Mouse (Mus musculus) spleen, postnatal 10 days (tissue): Measurements from ENCODE around the gene Rasgrf1.
A peak's percentile ranks its signal among the peaks of the same experiment; 100 is the strongest.

ENCODE experiments used
- DNase-seq, 2 experiments: peaks; one replicate each; pipeline ENCODE4 v3.0.0; 2021 to 2022; ENCODE audit warnings: low spot score in 2 of 2

The Rasgrf1 gene

DNA sequence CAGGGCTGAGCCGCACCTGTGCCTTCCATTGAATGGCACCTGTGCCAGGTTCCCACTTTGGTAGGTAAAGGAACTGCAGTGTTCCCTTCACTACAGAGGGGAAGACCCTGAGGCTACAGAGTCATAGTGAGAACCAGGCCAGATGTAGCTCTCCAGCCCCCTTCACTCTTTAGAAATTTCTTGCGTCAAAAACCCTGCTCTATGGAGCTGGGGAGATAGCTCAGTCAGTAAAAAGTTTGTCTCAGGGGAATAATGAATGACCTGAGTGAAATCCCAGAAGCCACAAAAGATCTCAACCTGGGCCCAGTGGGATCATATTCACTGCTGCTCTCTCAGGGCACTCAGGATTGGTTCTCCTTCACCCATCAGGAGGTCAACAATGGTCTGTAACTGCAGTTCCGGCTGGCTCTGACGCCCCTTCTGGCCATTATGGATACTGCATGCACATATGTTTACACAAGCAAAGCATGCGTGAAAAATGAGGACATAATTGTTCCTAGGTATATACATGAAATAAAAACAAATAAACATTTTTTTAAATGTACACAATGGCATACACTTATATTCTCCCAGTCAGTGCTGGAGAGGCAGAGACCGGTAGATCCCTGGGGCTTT lies 59.2 kb downstream of the Rasgrf1 start:
- no peak for DNase-seq

DNA sequence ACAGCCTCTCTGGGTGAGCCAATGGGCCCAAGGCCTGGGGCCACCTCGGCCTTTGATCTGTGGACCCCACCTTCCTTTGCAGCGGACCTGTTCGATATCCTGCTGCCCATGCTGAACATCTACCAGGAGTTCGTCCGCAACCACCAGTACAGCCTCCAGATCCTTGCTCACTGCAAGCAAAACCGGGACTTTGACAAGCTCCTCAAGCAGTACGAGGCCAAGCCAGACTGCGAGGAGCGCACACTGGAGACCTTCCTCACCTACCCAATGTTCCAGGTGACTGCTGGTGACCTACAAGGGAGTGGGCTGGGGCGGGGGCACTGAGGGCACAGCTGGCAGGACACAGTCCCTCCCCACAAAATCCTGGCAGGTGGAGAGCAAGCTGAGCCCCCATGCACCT lies 60.6 kb downstream of the Rasgrf1 start:
- DNase-seq, result peak in 1 of 2 experiments; percentile 9

DNA sequence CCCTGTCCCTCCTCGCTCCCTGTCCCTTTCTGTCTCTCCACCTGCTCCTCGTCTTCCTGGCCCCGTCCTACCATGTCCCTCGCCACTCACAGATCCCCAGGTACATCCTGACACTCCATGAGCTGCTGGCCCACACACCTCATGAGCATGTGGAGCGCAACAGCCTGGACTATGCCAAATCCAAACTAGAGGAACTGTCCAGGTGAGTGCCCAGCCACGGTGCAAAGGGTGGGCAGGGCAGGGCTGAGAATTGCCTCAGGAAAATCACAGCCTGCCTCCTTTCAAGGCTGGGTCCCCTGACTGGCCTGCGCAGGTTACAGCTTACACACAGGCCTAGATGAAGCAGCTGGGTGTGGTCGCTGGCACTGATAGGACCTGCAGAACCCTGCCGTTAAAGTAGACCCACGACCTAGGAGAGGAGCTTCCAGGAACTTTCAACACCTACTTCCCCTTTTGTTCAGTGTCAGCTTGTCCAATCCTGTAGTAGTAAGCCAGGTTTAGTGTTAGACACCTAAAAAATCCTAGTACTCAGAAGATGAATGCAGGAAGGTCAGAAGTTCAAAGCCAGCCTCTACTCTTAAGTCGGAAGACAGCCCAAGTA lies 61.3 kb downstream of the Rasgrf1 start:
- DNase-seq, result peak in 1 of 2 experiments; percentile 10

DNA sequence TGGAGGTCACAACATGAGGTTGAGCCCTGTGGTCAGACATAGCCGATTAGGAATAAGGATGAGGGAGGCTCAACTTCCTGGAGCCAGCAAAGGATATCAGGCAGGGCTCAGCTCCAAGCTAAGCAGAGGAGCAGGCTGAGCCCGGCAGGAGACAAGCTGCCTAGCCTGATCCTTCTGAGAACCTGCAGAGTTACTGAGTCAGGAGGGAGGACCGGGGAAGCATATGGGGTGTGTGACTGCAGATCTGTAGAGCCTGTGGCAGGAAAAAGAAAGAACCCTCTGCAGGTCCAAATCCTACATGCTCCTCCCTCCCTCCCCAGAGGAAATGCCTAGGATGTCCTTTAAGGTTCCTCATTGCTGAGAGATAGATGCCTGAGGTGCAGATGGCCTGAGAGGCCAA lies 62.6 kb downstream of the Rasgrf1 start:
- peak in 1 of 2 experiments; percentile 6 for DNase-seq

DNA sequence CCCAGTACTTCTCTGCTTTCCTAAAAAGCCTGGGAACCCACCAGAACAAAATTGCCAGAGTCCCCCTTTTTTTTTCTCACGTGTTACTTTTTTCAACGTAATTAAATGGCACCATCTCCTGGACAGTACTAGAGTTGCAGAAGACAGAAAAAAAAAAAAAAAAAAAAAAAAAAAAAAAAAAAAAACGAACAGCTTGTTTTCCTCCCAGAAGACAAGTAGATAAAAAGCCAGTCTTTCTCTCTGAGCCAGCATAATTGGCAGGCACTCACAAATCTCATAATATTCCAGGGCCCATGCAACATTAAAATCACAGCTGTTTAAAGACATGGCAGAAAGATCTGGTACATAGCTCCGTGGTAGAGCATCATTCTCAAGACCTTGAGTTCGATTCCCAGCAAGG lies 64.1 kb downstream of the Rasgrf1 start:
- DNase-seq, result no peak

DNA sequence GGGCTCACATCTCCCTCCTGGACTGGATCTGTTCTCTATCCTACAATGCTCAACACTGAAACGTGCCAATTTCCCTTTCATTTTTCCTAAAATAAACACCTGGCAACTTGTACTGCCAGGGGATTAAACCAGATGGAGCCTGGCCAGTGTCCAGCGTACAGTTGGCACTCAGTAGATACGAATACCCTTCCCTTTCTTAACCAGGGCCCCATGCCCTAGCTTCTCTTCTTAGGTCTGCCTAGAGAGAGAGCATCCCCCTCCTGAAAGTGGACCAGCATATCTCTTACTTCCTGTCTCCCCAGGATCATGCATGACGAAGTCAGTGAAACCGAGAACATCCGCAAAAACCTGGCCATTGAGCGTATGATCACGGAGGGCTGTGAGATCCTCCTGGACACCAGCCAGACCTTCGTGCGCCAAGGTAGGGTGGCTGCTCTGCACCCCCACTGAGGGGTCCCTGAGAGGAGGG lies 64.8 kb downstream of the Rasgrf1 start:
- DNase-seq, result no peak

DNA sequence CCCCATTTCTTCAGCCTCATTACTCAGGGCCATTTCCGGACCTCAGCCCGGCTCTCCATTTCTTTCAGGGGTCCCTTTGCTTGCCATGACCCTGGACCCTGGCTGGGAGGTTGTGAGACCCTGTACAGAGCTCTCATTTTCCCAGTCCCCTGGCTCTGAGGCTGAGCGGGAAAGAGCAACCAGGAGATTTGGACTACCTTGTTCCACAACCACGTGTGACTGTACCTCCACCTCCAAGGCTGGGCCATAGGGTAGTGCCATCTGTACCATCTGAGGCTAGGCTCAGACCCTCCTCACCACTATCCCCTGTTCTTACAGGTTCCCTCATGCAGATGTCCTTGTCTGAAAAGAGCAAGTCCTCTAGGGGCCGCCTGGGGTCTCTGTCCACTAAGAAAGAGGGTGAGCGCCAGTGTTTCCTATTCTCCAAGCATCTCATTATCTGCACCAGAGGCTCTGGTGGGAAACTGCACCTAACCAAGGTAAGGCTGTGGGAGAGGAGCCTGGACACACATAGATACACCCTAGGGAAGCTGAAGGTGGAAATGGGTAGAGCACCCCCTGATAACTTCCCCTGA lies 66.7 kb downstream of the Rasgrf1 start:
- no peak for DNase-seq

DNA sequence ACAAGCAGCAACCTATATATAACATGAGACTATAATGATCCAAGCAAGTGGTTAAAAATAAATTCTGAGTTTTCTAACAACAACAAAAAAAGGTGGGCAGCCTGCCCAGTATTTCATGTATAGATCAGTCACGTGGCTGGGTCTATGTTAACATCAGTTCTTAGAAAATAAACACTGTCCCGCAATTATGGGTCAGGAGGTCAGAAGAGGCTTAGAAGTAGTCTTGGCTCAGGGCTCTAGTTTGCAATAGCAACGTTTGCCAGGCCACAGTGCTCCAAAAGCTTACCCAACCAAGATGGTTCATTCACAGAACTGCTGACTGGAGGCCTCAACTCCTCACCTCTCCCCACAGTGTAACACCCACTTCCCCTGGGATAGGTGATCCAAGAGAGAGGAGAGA lies 69.5 kb downstream of the Rasgrf1 start:
- DNase-seq, result no peak

DNA sequence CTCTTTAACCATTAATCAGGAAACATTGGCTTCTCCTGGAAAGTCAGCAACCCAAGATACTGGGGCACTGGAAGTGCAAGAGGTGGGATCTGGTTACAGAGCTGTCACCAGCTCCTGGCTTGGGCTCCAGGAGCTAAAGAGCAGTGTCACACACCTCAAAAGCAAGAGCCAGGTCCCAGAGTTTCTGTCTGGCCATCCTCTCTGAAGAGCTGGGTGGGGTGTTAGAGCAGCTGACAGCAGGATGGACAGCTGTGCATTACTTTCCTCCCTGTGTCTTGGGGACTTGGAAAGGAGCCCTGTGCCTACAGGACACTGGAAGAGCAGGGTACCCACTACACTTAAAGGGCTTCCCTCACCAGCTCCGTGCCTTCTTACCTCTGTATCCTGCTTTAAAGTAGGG lies 72.5 kb downstream of the Rasgrf1 start:
- DNase-seq, result no peak

DNA sequence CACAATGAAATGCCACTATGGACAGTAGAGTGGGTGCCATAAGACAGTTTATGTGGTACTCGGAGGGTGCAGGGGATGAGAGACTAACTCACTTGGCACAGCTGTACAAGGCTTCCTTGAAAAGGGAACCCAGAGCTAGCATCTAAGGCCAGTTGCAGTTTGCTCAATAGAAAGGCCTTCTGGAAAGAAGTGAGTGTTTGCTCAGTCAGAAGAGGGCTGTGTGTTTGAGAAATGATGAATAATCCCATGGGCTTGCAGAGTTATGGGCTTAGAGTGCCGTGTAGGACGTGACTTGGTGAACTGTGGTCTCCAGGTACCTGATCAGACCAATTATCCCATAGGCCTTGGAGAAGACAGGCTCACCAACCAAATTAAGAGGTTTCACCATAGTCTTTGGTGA lies 78.3 kb downstream of the Rasgrf1 start:
- no peak for DNase-seq

DNA sequence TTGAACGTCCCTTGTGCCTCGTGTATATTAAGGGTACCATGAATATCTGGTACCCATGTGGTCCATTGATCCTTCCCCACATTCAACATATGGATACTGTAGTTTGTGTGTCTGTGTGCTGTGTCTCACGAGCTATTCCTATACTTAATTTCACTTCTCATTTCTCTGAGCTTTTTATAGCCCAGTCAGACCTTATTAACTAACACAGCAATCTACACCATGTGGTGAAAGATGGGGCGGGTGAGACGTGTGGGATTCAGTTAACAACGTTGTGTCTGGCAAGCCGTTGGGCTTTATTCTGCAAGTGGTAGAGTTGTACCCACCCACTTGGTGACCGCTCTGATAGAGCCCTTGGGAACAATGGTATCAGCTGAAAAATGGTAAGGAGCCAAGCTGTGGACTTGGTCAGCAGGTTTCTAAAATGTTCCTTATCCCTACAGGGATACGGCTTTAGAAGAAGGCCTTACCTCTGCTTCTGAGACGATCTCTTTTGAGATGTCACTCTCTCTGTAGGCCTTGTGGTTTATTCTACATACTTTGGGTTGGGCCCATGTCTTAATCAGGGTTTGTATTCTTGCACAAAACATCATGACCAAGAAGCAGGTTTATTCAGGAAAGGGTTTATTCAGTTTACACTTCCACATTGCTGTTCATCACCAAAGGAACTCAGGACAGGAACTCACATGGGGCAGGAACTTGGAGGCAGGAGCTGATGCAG lies 79.3 kb downstream of the Rasgrf1 start:
- DNase-seq, result no peak

DNA sequence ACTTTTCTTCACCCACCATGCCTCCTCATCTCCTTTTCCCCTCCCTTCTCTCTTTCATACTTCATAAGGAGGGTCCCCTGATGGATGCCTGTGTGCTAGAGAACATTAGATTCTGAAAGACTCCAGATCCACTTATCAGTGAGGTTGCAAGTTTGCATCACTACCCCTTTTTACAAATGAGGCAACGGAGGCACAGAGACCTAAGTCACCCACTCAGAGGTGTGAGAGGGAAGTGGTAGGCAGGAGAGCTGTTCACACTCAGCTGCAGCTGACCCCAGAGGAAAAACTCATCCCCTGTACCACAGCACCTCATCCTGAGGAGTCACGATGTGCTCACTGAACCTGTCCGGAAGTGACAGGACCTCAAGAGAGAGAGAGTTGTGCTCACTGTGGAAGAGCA lies 96.7 kb downstream of the Rasgrf1 start:
- DNase-seq, result no peak

DNA sequence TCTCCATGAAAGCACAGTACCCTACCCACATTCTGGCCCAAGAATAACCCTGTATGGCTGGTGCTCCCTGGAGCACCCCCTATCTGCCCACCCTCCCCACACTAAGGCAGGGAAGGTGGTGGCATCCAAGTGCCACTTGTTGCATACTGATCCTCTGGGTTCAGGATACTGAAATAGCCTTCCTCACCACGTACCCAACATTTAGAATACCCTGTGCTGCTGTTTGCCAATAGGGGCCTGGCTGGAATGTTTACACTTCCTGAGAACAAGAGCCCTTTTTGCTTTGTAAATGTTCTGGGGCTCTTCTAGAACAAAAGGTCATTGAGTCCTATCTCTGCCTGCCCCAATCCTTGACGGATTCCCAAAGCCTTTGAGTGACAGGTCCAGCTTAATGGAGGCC lies 97.4 kb downstream of the Rasgrf1 start:
- DNase-seq, result no peak

DNA sequence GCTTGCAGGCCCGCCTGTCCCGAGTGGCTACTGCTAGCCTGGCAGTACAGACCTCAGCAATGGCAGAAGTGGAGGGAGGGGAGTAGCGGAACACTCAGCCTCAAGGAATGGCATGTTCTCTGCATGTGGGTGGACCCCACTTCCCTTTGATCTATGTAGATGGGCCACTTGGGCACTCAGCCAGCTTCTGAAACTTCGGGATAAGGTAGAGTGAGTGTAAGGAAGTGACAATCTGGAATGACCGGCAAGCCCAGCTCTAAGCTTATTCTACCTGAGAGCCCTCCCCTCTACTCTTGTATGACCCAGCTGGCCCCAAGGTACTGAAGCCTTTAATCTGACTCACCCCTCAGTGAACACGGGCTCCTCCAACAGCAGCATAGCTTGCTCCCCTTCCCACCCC lies 98.4 kb downstream of the Rasgrf1 start:
- DNase-seq, result no peak

DNA sequence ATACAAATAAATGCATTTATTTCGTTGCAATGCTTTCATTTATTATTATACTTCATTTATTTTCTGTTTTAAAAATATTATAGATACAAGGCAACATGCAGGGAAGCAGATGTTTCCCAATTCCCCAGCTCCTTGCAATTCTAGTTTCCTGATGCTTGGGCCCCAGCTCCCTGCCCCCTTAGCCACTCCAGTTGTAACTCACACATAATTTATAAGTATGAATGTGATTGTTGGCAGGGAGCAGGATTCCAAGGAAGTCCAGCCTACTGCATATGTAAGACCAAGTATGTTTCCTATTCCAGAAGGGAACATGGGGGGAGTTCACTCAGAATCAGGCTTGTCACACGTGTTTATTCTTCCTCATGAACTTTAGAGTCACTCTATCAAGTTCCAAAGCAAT lies 102.1 kb downstream of the Rasgrf1 start:
- no peak for DNase-seq

DNA sequence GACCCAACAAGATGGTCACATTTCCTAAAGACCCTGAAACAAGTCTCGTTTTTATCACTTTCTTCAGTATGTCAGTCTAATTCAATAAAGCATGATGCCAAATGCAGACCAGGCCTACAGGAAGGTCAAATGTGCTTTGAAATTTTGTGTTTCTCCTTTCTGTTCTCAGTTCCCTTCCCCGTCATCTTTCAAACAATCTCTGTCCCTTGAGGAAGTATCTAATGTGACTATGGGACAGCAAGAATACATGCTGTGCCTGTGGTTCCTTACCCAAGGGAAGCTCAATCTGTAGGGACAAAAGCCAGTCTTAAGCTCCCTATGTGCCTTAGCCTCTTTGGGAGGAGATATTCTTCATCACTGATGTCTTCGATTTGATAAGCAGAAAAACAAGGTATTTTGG lies 104.9 kb downstream of the Rasgrf1 start:
- no peak for DNase-seq

DNA sequence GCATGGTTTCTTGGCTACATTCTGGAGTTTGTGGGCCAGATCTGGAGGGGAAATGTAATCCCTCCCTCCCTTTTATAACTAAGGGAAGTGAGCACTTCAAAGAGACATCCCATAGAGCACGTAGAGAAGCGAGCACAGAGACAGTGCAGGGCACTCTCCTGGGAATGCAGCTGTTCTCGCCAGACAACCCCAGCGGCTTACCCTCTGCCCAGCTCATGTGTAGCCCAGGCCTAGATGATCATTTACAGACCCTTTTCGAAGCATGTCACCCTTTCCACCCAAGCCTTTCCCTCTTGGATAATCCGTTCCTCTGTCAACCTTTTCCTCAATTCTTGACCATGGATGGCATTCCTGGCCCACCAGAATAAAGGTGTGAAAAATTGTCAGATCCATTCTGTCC lies 106.5 kb downstream of the Rasgrf1 start:
- no peak for DNase-seq

DNA sequence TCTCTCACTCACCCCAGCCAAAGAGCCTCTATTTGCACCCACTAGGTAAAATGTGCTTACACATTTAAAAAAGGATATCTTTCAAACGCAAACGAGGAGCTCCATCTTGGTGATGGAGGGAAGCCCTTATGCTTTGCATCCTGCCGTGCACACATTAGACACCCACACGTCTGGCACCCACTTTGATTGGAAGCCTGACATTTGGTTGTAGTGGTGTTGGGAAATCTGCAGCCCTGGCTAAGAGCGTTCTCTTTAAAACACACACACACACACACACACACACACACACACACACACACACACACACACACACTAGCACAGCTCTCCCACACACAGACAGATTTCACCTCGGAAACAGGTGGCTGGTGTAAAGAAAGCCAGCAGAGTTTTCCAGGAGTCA lies 111.2 kb downstream of the Rasgrf1 start:
- DNase-seq, result no peak

DNA sequence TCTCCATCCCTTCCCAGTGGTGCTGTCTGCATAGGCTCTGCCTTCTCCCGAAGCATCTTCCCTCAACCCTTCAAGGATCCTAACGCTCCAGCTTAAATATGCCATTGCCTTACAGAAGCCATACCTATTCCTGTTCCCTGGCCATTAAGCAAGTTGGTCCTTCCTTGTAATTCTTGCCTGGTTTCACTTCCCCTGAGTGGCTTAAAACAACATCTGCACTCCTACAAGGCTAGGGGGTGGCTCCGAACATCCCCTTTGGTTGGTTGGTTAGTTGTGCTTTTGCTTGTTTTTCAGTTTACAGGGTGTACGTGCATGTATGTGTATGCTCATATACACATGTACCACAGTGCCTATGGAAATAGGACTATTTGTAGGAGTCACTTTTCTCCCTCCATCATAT lies 111.7 kb downstream of the Rasgrf1 start:
- DNase-seq, result peak in 1 of 2 experiments; percentile 24

DNA sequence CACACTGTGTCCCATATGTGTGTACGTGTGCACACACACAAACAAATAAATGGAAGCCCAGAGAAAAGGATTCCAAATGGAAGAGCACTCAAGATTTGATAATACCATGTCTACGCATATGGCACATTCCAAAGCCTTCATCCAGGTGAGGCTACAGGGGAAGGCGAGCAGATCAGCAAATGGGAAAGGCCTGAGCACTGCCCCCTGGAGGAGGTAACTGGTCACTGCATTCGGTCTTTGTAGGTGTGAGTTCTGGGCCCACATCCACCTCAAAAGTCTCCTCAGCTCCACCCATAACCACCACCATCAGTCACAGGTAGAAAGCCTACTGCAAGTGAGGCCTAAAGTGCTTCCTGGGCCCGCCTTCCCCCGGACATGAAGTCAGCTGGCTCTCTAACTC lies 118.0 kb downstream of the Rasgrf1 start:
- DNase-seq, result peak in 1 of 2 experiments; percentile 28

DNA sequence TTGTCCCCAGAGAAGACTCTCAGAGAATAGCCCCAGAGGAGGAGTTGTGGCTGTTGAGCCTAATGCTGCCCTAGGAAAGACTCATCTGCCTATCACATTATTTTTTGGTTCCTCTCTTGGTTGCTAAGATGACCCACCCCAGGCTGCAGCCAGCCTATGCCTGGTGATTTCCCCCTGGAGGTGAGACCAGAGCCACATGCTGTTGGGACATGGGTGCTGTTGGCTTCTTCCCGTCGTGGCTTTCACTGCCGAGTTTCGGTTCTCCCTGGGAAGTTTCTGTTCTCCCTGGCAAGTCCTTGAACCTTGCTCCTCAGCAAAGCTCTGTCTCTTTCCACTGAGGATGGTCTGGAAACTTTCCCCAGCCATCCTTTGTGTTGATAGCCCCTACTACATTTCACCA lies 124.2 kb downstream of the Rasgrf1 start:
- DNase-seq, result no peak

DNA sequence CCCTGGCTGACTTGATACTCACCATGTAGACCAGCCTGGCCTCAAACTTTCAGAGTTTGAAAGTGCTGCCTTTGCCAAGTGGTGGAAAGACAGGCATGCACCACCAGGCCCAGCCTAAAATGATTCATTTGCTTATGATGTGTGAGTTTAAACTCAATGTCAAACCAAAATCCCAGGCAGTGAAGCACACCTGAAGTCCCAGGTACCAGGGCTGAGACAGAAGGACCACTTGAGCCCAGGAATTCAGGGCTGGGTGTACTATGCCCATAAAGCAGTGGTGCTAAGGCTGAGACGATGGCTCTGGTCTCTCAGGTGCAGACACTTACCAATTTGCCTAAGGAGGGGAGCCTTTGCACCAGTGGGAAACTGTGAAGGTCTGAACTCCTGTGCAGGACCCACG lies 125.5 kb downstream of the Rasgrf1 start:
- no peak for DNase-seq

DNA sequence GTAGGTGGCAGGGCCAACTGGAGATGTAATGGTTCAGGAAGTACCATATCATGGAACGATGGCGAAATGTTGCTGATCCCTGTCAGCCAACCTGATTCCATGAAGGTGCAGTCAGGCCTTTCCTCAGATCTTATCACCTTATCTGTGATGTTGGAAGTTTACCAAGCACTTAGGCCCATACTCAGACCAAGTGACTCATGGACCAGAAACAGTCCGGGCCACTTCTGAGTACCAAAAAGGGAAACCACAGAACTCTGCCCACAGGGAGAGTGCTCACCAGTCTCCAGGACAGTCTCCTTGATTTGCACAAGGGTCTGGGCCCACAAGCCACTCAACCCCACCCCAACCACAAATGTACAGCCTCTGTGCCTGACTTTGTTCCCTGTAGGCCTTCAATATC lies 126.1 kb downstream of the Rasgrf1 start:
- no peak for DNase-seq
